Mouse (Mus musculus) MEL (cell line): Measurements from ENCODE around the gene 4930467E23Rik.
"Not testable (repeated sequence)": the region's sequence is repeated elsewhere in the genome, so short reads cannot be mapped to it uniquely, and the experiment has no call there.

Source experiments
- CHD1 ChIP-seq: IDR thresholded peaks from 2 replicates; pipeline ENCODE4 v1.6.1; 2012; ENCODE audit warnings: low read depth, mild to moderate bottlenecking, inconsistent platforms, low read length, improper control_type of control experiment
- CTCF ChIP-seq, 3 experiments: IDR thresholded peaks in 2 of 3; conservative IDR thresholded peaks in 1 of 3; 2 replicates each; pipeline ENCODE4 v1.5.1; 2011 to 2012; ENCODE audit warnings: low read length in 3 of 3, low read depth in 2 of 3, mild to moderate bottlenecking in 2 of 3, improper control_type of control experiment in 1 of 3, inconsistent platforms in 1 of 3, mixed read lengths in 1 of 3, moderate library complexity in 1 of 3; ENCODE audit not compliant: control insufficient read depth in 1 of 3, insufficient read depth in 1 of 3, poor library complexity in 1 of 3, severe bottlenecking in 1 of 3
- EP300 ChIP-seq, 2 experiments: IDR thresholded peaks; 2 replicates each; pipeline ENCODE4 v1.6.1; 2011; ENCODE audit warnings: improper control_type of control experiment in 2 of 2, low read length in 2 of 2, low read depth in 1 of 2, mild to moderate bottlenecking in 1 of 2
- GABPA ChIP-seq: IDR thresholded peaks from 2 replicates; pipeline ENCODE4 v1.6.1; 2012; ENCODE audit warnings: low read depth, mild to moderate bottlenecking, inconsistent platforms, low read length, improper control_type of control experiment, moderate library complexity
- GATA1 ChIP-seq: IDR thresholded peaks from 2 replicates; pipeline ENCODE4 v1.6.1; 2011; ENCODE audit warnings: low read depth, low read length, improper control_type of control experiment
- MAFK ChIP-seq: IDR thresholded peaks from 2 replicates; pipeline ENCODE4 v1.6.1; 2011; ENCODE audit warnings: low read depth, mild to moderate bottlenecking, low read length, improper control_type of control experiment, borderline replicate concordance
- MEF2A ChIP-seq: IDR thresholded peaks from 2 replicates; pipeline ENCODE4 v1.6.1; 2014; ENCODE audit warnings: low read depth, mild to moderate bottlenecking, inconsistent platforms, low read length, improper control_type of control experiment; ENCODE audit not compliant: poor library complexity, insufficient replicate concordance, severe bottlenecking; ENCODE audit errors: extremely low read depth
- MXI1 ChIP-seq: IDR thresholded peaks from 2 replicates; pipeline ENCODE4 v1.6.1; 2011; ENCODE audit warnings: mild to moderate bottlenecking, low read depth, low read length, improper control_type of control experiment
- POLR2A ChIP-seq, 2 experiments: IDR thresholded peaks; 2 replicates each; pipeline ENCODE4 v1.6.1; 2011 to 2012; ENCODE audit warnings: low read length in 2 of 2, mild to moderate bottlenecking in 2 of 2, control low read depth in 1 of 2, improper control_type of control experiment in 1 of 2, low read depth in 1 of 2, moderate library complexity in 1 of 2; ENCODE audit not compliant: control insufficient read depth in 1 of 2, insufficient read depth in 1 of 2, poor library complexity in 1 of 2
- POLR2AphosphoS5 ChIP-seq: IDR thresholded peaks from 2 replicates; pipeline ENCODE4 v1.6.1; 2012; ENCODE audit warnings: low read depth, borderline replicate concordance, mild to moderate bottlenecking, inconsistent platforms, low read length, moderate library complexity, mixed read lengths
- TAL1 ChIP-seq: IDR thresholded peaks from 2 replicates; pipeline ENCODE4 v1.6.1; 2012; ENCODE audit warnings: mild to moderate bottlenecking, inconsistent platforms, low read length, moderate library complexity, mixed read lengths
- USF1 ChIP-seq: IDR thresholded peaks from 2 replicates; pipeline ENCODE4 v1.6.1; 2014; ENCODE audit warnings: low read depth, mild to moderate bottlenecking, inconsistent platforms, low read length, improper control_type of control experiment, moderate library complexity
- ZC3H11A ChIP-seq: IDR thresholded peaks from 2 replicates; pipeline ENCODE4 v1.6.1; 2012; ENCODE audit warnings: low read depth, mild to moderate bottlenecking, inconsistent platforms, low read length, improper control_type of control experiment

DNA sequence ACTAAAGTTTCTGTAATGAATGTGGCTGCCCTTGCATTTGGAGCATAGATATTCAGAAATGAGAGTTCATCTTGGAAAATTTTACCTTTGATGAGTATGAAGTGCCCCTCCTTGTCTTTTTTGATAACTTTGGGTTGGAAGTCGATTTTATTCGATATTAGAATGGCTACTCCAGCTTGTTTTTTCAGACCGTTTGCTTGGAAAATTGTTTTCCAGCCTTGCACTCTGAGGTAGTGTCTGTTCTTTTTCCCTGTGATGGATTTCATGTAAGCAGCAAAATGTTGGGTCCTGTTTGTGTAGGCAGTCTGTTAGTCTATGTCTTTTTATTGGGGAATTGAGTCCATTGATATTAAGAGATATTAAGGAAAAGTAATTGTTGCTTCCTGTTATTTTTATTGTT, 14.1 kb upstream of the 4930467E23Rik start:
- not testable (repeated sequence) for TF ChIP-seq CTCF (IDR thresholded peaks at IDR 0.05 in 2 of 3, conservative IDR thresholded peaks at IDR 0.05 in 1 of 3; ENCODE audit: control insufficient read depth in 1 of 3, insufficient read depth in 1 of 3, low read depth in 2 of 3, low read length in 3 of 3, poor library complexity in 1 of 3, severe bottlenecking in 1 of 3); POLR2A (IDR thresholded peaks at IDR 0.05; ENCODE audit: control insufficient read depth in 1 of 2, insufficient read depth in 1 of 2, low read depth in 1 of 2, low read length in 2 of 2, poor library complexity in 1 of 2); EP300 (IDR thresholded peaks at IDR 0.05; ENCODE audit: low read depth in 1 of 2, low read length in 2 of 2); USF1; POLR2AphosphoS5; MAFK; MXI1; GABPA; ZC3H11A; CHD1; GATA1; TAL1; MEF2A
